Mouse (Mus musculus): Measurements from ENCODE around the gene Ttc41.

The Ttc41 gene

DNA sequence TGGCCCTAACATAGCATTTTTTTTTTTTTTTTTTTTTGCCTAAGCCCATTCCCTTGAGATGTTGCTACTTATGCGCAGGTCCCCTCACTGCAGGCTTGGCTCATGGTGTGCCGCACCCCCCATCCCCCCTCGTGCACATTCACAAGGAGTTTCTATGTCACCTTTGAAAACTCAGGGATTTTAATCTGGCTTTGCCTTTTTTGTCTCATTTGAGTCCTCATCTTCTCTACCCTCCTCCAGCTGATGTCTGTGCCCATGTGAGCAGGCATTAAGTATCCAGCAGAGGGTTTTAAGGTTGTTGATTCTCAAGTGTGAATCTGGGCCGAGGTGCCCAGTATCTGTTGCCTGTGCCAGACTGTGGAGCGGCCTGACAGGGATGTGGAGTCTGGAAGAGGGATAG is 76.0 kb downstream of the Ttc41 start:
- ATAC-seq (ENCODE audit: insufficient number of reproducible peaks, low FRiP score, low TSS enrichment) = no peak

DNA sequence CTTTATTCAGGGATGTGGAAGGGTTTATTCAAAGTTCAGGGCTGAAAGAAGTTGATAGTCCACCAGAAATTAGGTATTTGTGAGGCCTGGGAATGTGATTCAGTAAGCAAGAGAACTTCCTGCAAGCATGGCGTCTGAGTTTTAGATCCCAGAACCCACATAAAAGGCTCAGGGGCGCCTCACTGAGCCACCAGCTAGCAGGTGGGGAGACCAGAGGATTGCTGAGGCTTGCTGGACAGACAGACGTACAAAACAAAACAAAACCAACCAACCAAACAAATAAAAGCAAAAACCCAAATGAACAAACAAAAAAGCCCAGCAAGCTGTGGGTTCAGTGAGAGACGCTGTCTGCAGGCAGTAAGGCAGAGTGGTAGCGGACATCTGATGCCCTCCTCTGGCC is 77.0 kb downstream of the Ttc41 start:
- no peak for ATAC-seq (ENCODE audit: insufficient number of reproducible peaks, low FRiP score, low TSS enrichment)

DNA sequence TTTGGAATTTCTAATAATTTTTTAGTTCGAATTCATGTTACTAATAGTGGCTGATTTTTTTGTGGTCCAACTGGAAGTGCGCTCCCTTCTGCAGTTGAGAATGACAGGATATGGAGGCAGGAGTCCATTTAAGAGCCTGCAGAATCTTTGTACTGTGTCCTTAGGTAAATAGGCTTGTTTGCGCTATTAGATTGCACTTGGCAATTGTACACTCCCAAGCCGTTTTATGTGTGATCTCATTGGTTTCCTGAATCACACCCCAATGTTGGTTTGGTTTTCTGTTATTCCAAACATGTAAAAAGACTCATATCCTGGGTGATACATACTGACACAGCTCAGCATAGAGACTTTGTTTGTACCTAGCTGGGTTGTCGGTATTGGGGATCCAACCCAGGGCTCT is 78.0 kb downstream of the Ttc41 start:
- ATAC-seq (ENCODE audit: insufficient number of reproducible peaks, low FRiP score, low TSS enrichment) = no peak

- ATAC-seq (ENCODE audit: insufficient number of reproducible peaks, low FRiP score, low TSS enrichment) = no peak
Observed at GRCm38 (mm10) chr10:86784126-86784675, 78.6 kb downstream of the Ttc41 start.

DNA sequence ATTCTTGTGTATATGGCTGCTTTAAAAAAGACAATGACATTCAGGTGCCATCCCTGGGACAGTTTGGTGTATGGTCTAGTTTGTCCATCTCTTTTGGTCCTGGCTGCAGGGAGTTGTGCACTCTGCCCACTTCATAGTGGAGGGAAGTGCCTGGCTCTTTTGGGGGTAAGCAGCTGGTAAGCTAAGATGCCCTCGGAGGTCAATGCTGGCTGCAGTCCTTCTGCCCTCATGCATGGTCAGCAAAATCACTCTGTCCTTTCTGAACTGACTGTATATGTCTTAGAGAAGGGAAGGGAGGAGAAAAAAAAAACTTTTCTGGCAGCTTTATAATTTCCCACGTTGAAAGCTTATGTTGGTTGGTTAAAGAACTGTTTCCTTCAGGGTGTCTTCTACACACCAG is 79.8 kb downstream of the Ttc41 start:
- ATAC-seq (ENCODE audit: insufficient number of reproducible peaks, low FRiP score, low TSS enrichment) = no peak

GRCm38 (mm10) chr10:86786083-86786482 is 80.5 kb downstream of the Ttc41 start:
- ATAC-seq (ENCODE audit: insufficient number of reproducible peaks, low FRiP score, low TSS enrichment) = no peak

- no peak for ATAC-seq (ENCODE audit: insufficient number of reproducible peaks, low FRiP score, low TSS enrichment)
Observed at GRCm38 (mm10) chr10:86788193-86788592, 82.6 kb downstream of the Ttc41 start.

DNA sequence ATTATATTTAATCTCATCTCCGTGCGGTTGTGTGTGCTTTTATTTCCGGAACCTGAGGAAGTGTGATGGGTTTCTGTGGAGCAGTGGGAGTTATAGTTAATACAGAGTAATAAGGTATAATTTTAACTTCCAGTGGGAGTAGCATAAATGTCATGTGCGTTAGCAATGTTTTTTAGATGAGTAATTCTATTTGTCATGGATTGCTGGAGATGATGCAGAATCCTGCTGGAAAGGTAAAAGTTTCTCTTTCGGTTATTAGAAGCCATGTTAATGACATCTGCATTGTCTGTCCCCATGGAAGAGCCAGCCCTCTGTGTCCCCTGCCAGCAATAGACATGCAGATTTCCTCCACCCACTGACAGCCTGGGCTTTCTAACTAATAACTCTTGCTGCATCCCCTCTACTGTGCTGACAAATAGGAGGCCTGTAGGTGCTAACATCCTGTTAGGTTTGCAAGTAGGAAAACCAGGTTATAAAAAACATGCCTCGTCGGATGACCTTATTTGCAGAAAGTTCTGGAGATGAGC is 83.6 kb downstream of the Ttc41 start:
- ATAC-seq (ENCODE audit: insufficient number of reproducible peaks, low FRiP score, low TSS enrichment) = no peak

DNA sequence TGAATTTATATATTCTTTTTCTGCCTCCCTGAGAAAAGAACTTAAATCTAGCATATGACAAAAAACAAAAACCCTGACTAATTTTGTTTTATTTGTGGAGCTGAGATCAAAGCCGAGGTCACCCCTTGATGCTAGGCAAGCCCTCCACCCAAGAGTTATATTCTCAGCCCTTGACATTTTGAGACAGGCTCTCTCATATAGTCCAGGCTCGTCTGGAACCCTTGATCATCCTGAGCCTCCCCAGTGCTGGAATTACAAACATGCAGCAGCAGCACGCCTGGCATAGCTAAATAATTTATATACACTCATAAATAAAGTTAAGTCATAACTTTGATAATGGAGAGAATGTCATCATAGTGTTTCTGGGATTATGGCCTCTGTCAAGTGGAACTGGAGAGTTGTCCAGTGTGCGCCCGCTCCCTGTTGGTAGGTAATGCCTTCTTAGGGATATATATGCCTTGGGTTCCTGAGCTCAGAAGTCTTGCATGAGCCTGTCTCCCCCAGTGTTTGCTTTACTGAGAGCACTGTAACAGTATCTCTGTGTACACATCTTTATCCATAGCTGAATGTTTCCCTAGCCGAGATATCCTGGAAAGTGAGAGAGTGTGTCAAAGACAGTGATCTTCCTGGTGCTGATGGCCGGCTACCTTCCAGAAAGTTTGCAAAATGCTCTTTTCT is 86.0 kb downstream of the Ttc41 start:
- no peak for ATAC-seq (ENCODE audit: insufficient number of reproducible peaks, low FRiP score, low TSS enrichment)

DNA sequence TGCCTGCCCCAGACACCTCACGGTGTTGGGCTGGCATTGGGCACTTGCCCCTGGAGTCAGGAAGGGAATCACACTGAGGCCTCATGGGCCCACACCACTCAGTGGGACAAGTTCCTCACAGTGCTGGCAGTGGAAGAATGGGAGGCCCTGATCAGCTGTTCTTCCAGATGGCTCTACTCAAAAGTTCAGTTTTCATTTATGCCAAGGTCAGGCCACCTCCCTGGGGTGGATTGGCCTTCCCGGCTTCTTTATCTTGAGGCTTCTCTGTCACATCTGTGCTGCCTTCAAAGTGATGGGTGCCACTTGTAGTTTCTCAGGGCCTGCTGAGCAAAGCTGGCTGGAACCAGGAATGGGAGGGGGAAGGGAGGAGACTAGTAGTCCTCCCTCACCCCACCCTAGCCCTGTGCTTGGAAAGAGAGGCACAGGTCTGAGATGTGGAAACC is 87.9 kb downstream of the Ttc41 start:
- ATAC-seq (ENCODE audit: insufficient number of reproducible peaks, low FRiP score, low TSS enrichment) = 0 out of 2 replicates have a peak, but pooled peaks have one; percentile 34

DNA sequence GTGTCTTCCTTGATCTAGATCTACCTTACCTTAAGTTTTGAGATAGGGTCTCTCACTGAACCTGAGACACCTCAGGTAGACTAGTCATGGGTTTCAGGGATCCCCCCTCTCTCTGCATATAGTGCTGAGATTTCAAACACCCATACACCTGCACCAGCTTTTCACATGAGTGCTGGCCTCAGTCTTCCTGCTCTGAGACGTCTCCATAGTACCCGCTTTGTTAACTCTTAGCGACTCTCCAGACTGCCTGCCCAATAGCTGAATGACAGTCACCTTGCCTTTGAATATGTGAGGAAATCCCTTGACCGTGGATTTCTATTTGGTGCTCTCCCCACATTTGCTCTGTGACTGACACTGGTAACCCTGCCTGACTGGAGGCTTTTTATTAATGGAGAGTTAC is 88.6 kb downstream of the Ttc41 start:
- ATAC-seq (ENCODE audit: insufficient number of reproducible peaks, low FRiP score, low TSS enrichment) = no peak

- ATAC-seq (ENCODE audit: insufficient number of reproducible peaks, low FRiP score, low TSS enrichment) = peak; percentile 65; the same call in 1 of the 2 replicates
Observed at GRCm38 (mm10) chr10:86794794-86795535, 89.4 kb downstream of the Ttc41 start.

DNA sequence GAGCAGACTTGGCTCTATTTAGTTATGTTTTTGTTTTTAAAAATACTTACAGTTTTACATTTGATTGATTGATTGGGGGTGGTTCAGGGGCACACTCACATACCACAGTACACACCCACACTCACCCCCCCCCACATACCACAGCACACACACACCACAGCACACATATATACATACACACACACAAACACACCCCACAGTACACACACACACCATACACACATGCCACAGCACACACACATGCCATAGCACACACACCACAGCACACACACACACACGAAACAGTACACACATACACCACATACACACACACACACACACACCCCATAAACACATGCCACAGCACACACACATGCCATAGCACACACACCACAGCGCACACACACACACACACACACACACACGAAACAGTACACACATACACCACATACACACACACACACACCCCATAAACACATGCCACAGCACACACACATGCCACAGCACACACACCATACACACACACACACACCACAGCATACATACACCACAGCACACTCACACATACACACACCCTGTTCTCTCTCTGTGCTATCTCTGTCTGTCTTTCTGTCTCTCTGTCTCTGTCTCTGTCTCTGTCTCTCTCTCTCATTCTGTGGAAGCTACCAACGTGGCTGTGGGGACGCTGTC is 90.6 kb downstream of the Ttc41 start:
- ATAC-seq (ENCODE audit: insufficient number of reproducible peaks, low FRiP score, low TSS enrichment) = no peak

DNA sequence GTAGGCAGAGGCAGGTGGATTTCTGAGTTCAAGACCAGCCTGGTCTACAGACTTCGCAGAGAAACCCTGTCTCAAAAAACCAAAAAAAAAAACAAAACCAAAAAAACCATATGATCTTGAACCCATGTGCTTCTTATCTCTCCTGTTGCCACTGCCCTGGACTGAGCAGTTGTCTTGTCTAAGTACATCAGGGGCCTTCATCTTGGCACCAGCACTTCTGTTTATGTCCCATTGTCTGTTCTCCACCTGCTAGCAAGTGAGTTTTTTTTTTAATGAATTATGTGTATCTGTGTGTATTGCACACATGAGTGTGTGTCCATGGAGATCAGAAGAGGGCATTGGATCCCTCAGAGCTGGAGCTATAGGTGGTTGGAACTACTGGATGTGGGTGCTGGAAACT is 101.8 kb downstream of the Ttc41 start:
- ATAC-seq (ENCODE audit: insufficient number of reproducible peaks, low FRiP score, low TSS enrichment) = no peak

DNA sequence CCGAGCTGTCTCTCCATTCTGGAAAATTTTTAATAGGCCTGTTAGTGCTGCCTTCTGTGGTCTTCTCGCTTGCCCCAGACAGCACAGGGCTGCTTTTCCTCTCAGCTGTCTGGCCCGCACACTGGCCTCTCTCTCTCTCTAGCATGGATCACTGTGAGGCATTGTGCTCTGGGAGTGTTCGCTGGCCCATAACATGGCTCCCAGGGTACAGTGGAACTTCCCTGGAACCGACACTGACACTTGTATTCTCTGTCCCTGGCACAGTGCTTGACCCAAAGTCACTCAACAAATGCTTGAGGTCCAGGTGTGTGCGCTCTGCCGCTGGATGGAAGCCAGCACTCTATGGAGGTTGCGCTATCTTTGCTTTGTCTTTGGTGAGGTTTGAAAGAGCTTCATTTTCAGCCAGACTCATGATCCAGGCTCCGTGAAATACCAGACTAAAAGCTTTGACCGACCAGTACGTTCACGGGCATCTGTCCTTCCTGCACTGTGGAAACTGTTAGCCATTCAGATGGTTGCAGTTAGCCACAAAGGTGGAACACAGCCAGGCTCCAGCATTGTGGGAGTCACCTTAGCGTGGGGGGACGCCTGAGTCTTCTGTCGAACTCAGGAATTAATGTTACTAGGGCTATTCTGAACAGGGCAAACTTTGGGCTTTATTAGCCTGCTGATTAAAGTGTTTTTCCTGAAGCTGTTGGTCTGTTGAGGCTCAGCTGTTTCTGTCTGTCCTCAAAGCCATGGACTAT is 102.6 kb downstream of the Ttc41 start:
- ATAC-seq (ENCODE audit: insufficient number of reproducible peaks, low FRiP score, low TSS enrichment) = no peak

DNA sequence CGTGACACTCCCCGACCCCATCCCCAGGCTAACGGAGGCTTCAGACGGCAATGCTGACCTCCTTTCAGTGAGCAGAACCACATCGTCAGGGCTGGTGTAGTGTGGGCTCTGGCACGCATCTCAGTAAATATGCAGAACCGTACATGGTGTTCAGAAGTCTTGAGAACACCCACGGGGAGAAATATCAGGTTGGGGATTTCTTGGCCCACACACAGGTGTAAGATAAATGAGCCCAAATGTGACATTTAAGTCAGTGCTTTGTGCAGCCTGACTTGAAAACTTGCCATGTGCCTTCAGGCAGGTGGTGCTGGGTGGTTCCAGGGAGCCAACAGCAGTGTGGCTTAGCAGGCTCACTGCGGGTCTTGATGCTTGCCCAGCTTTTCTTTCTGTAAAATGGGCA is 104.4 kb downstream of the Ttc41 start:
- ATAC-seq (ENCODE audit: insufficient number of reproducible peaks, low FRiP score, low TSS enrichment) = no peak; the same call in 1 of the 2 replicates

DNA sequence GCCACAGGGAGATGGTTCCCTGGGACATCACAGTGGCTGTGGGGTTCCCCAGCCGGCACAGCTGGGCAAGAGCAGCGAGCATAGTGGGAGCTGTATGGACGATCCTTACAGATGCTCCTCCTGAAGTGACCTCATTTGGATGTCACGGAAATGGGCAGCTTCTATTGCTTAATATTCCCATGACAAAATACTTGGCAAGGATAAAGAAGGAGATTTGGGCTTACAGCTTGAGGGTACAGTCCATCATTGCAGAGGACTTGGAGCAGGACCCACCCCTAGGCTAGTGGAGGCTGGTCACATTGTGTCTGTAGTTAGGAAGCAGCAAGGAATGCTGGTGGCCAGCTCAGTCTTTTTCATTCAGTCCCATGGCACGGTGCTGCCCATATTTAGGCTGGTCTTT is 105.0 kb downstream of the Ttc41 start:
- no peak for ATAC-seq (ENCODE audit: insufficient number of reproducible peaks, low FRiP score, low TSS enrichment)

- ATAC-seq (ENCODE audit: insufficient number of reproducible peaks, low FRiP score, low TSS enrichment) = no peak
Observed at GRCm38 (mm10) chr10:86814292-86815131, 108.9 kb downstream of the Ttc41 start.

- no peak for ATAC-seq (ENCODE audit: insufficient number of reproducible peaks, low FRiP score, low TSS enrichment)
Observed at GRCm38 (mm10) chr10:86815133-86815532, 109.5 kb downstream of the Ttc41 start.
